Mouse (Mus musculus): ENCODE results near the gene Trpm5. TPM values are rescaled to one million over a fixed set of nuclear protein-coding genes. Genes with fewer than 3 reads are reported as not detected.

Trpm5 gene
- total RNA-seq, 4 experiments from 2014 or later: not detected

GRCm38 (mm10) chr7:143106062-143106461 lies 11.6 kb upstream of the Trpm5 start, which contains the start of gene Kcnq1:
Gene Kcnq1, plus strand, starts transcription at chr7:143106362.
- no peak for DNase-seq (ENCODE audit: low spot score in 2 of 2)

GRCm38 (mm10) chr7:143105258-143105897 lies 10.9 kb upstream of the Trpm5 start:
- DNase-seq (ENCODE audit: low spot score in 2 of 2): no peak

DNA sequence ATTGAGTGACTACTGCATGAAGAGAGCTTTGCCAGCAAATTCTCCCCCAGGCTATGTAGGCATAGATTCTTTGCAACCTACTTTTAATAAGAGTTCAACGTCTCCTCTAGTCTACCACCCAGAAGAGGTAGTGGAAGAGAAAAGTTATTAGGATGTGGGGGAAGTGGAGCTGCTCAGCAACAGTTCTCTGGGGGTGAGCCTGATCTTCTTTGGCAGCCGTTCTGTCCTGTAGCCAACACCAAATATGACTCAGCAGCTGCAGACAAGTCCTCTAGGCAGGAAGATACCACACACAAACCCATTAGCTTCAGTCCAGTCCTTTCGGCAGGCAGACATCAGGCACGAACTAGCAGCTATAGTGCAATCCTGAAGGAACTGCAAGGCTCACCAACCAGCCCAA lies 6.3 kb upstream of the Trpm5 start:
- peak in 1 of 2 experiments; percentile 41 for DNase-seq (ENCODE audit: low spot score in 2 of 2)

- no peak for DNase-seq (ENCODE audit: low spot score in 2 of 2)
Observed at GRCm38 (mm10) chr7:143095554-143095907, 1.1 kb upstream of the Trpm5 start.

- no peak for DNase-seq (ENCODE audit: low spot score in 2 of 2)
Observed at GRCm38 (mm10) chr7:143093847-143094246, 595 bp downstream of the Trpm5 start.

GRCm38 (mm10) chr7:143087070-143087579 lies 7.3 kb downstream of the Trpm5 start:
- no peak for DNase-seq (ENCODE audit: low spot score in 2 of 2)

GRCm38 (mm10) chr7:143086366-143086765 lies 8.1 kb downstream of the Trpm5 start:
- DNase-seq (ENCODE audit: low spot score in 2 of 2): peak in 1 of 2 experiments; percentile 23

- DNase-seq (ENCODE audit: low spot score in 2 of 2): no peak
Observed at GRCm38 (mm10) chr7:143083708-143084107, 10.7 kb downstream of the Trpm5 start.

DNA sequence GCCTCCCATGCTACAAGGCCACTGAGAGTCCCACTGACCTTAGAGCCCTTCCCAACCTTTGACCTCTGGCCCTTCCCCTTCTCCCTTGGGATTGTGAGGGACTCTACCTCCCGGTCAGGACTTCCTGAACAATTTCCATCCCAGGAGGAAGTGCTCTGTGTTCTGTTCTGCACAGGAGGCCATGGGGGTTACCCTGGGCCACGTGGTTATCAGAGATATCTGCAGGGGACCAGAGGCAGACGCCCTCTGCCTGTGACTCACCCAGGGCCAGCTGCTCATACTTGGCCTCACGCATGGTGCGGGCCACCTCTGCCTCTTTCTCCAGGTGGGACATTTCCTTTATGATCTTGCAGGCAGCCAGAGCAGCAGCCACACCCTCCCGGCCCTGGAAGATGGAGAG lies 12.4 kb downstream of the Trpm5 start:
- no peak for DNase-seq (ENCODE audit: low spot score in 2 of 2)

- DNase-seq (ENCODE audit: low spot score in 2 of 2): no peak
Observed at GRCm38 (mm10) chr7:143077351-143077750, 17.1 kb downstream of the Trpm5 start.

- no peak for DNase-seq (ENCODE audit: low spot score in 2 of 2)
Observed at GRCm38 (mm10) chr7:143075394-143075793, 19.0 kb downstream of the Trpm5 start.

- DNase-seq (ENCODE audit: low spot score in 2 of 2): no peak
Observed at GRCm38 (mm10) chr7:143073086-143073485, 21.4 kb downstream of the Trpm5 start.

DNA sequence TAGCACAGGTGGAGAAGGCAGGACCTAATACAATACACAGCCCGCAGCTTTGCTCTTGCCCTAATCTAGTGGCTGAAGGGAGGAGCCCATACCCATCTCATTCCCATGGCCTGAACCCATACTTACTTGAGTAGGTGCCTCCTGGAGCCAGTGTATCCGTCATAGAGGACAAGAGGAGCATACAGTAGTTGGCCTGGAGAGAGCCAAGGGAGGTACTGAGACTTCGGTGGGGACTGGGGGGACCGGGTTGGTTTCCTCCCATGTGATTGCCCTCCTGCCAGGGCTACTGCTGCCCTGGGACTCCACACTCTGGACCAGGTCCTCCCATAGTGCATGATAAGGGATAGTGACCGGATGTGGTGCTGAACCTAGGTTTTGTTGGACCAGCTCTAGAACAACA lies 21.8 kb downstream of the Trpm5 start:
- no peak for DNase-seq (ENCODE audit: low spot score in 2 of 2)

DNA sequence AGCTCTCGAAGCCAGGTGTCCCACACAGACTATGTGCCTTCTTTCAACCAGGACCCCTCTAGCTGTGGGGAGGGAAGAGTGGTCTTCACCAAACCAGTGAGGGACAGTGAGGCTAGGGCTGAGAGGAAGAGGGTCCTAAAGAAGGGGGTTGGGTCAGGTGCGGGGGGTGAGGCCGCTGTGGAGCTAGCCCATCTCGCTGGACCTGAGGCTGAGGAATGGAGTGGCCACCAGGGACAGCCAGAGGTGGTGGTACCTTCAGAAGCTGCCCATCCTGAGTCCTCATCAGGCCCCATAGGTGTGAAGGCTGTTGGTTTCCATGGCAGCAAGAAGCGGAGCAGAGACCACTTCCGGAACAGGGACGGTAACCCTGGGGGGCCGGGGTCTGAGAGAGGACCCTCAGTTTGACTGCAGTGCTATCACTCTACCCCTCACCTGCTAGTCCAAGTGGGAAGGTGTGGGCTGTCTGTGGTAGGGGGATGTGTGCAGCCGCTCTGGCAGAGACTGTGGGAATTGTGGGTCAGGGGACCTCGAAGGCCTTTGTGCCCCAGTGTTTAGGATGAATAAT lies 23.9 kb downstream of the Trpm5 start:
- no peak for DNase-seq (ENCODE audit: low spot score in 2 of 2)

GRCm38 (mm10) chr7:143069751-143070400 lies 24.6 kb downstream of the Trpm5 start:
- DNase-seq (ENCODE audit: low spot score in 2 of 2): no peak

DNA sequence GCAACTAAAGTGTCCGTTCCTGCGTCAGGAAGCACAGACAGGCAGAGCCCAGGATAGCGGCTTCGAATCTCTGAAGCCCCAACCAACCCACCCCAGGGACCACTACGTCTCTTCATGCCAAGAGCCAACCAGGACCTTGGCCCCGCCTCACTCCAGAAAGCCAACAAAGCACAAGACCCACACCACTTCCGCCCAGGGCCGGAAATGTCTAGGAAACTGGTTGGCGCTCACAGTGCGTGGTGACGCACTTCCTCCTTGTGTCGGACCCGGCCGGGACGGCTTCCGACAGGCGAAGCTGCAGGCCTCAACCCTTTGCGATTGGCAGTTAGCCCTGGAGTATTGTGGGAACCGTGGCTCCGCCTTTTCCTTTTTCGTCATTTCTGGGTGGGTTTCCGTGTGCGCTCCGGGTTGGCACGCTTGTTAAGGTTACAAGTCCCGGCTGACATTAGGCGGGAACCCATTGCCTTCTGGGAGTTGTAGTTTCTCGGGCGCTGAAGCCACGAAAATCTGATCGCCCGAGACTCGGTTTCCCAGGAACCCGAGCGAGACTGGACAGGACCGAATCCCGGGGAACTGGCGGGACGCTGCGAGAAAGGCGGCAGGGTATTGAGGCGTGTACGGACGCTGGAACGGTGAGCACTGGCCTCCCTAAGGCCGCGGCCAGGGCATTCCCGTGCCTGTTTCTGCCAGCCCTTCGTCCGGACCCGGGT lies 25.4 kb downstream of the Trpm5 start, which contains the start of gene Tssc4:
Gene Tssc4, plus strand, starts transcription at position 368 of the 710 bp plus-strand sequence.
- DNase-seq (ENCODE audit: low spot score in 2 of 2): peak; percentile 93 to 100

- no peak for DNase-seq (ENCODE audit: low spot score in 2 of 2)
Observed at GRCm38 (mm10) chr7:143068316-143068881, 26.0 kb downstream of the Trpm5 start.

- DNase-seq (ENCODE audit: low spot score in 2 of 2): no peak
Observed at GRCm38 (mm10) chr7:143067897-143068296, 26.5 kb downstream of the Trpm5 start.

DNA sequence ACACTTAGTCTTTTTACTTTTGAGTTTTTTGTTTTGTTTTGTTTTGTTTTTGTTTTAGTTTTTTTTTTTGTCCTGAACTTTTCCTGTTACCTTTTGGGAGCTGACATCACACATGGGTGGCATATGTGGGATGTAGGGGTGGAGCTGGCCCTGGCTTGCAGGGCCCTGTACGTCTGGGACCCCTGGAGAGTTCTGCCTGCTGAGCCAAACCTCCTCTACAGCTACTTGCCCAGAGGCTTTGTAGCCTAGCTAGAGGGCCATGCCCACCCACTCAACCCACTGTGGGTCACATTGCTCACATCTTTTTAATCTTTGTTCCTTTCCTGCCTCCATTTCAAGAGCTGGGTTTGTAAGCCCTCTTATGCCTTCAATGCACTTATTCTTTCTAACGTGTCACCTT lies 27.0 kb downstream of the Trpm5 start:
- DNase-seq (ENCODE audit: low spot score in 2 of 2): no peak

DNA sequence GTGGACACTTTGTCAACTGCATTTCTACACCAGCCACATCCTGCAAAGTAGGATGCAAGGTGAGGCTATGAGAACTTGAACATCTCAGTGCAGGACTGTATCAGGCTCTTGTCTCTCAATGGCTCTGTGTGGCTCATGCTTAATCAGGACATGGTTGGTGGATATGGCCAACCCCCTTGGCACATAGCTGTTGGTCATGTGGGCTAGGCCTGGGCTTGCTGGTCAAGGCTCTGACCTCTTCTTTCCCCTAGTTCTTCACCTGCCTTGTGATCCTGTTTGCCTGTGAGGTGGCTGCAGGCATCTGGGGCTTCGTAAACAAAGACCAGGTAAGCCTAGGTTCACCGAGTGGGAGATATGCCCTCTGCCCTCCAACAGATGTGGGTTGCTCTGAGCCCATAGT lies 28.8 kb downstream of the Trpm5 start:
- DNase-seq (ENCODE audit: low spot score in 2 of 2): no peak

GRCm38 (mm10) chr7:143064226-143064625 lies 30.2 kb downstream of the Trpm5 start:
- DNase-seq (ENCODE audit: low spot score in 2 of 2): peak in 1 of 2 experiments; percentile 63

DNA sequence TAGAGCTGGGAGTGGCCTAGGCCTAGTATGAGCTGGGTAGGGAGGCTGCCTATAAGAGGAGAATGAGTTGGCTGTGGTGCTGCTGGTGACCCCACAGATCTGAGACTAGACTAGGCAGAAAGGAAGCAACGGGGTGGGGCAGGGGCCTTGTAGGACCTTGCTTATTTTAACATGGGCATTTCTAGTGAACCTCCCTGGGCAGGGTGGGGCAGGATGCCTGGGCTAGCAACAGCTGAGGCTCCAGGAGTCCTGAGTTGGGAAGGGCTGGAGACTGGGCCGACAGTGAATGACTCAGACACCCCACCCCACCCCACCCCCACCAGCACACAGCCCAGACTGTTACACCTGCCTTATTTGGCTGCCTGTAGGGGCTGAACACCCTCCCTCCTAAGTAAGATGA lies 31.7 kb downstream of the Trpm5 start:
- DNase-seq (ENCODE audit: low spot score in 2 of 2): no peak

Measured in left cerebral cortex, adult 8-10 months (tissue).